Mouse (Mus musculus) forebrain, embryonic 12.5 days (tissue): ENCODE results near the gene Rnf41. TPM values are rescaled to one million over a fixed set of nuclear protein-coding genes. Genes with fewer than 3 reads are reported as not detected.
A peak's percentile ranks its signal among the peaks of the same experiment; 100 is the strongest.

ENCODE experiments used
- microRNA-seq: library from miRNA; unstranded; fragments of <30 nt; microRNA quantifications from one replicate; pipeline ENCODE4, GENCODE M21; 2017
- polyA plus RNA-seq: library from polyadenylated mRNA; unstranded; fragments of >200 nt; fragmentation: Nextera tagmentation; extraction: Ambion mirVana; gene quantifications from 2 replicates; pipeline ENCODE4 v1.2.1, GENCODE M21; 2016

The Rnf41 gene
- polyA plus RNA-seq, 1 experiment from 2014 or later, result 62.0 TPM

Small RNA genes within 50 kb of the gene (microRNA-seq; reads per million reads assigned to microRNA genes)
- gene Gm25361, result not detected
- gene Gm26308, result not detected
- gene Mir6914, result 0.73 reads per million
- 3.4 reads per million, percentile 9 among the genes with 10 or more reads in this experiment for gene Mir6915
- not detected for gene Mir8105

Other genes with a start within 250 kb of the Rnf41 start
- 19.2 and 20.3 TPM in 2 replicates for gene Rbms2, start 231.4 kb upstream of the Rnf41 start, polyA plus RNA-seq
- 0.94 and 1.3 TPM in 2 replicates for gene Gls2, start 217.2 kb upstream of the Rnf41 start, polyA plus RNA-seq
- 21.1 and 21.8 TPM in 2 replicates for gene Spryd4, start 199.8 kb upstream of the Rnf41 start, polyA plus RNA-seq
- 0.18 and 0.42 TPM in 2 replicates for gene Mip, start 185.8 kb upstream of the Rnf41 start, polyA plus RNA-seq
- 74.7 and 77.3 TPM in 2 replicates for gene Timeless, start 179.6 kb upstream of the Rnf41 start, polyA plus RNA-seq
- gene Apon, start 157.6 kb upstream of the Rnf41 start, polyA plus RNA-seq, result 0.54 and 0.87 TPM in 2 replicates
- gene Apof, start 143.0 kb upstream of the Rnf41 start, polyA plus RNA-seq, result not detected in 2 replicates
- 18.5 and 18.7 TPM in 2 replicates for gene Stat2, start 141.1 kb upstream of the Rnf41 start, polyA plus RNA-seq
- gene Il23a, start 112.9 kb upstream of the Rnf41 start, polyA plus RNA-seq, result not detected in 2 replicates
- 40.2 and 42.2 TPM in 2 replicates for gene Pan2, start 108.3 kb upstream of the Rnf41 start, polyA plus RNA-seq
- gene Cnpy2, start 89.2 kb upstream of the Rnf41 start, polyA plus RNA-seq, result 200 and 212 TPM in 2 replicates
- gene Cs, start 73.9 kb upstream of the Rnf41 start, polyA plus RNA-seq, result 221 and 235 TPM in 2 replicates
- gene Coq10a, start 42.7 kb upstream of the Rnf41 start, polyA plus RNA-seq, result 24.2 and 25.5 TPM in 2 replicates
- gene Ankrd52, start 34.5 kb upstream of the Rnf41 start, polyA plus RNA-seq, result 11.3 and 13.9 TPM in 2 replicates
- not detected in 2 replicates for gene Slc39a5, start 10.4 kb upstream of the Rnf41 start, polyA plus RNA-seq
- gene Nabp2, start 165 bp upstream of the Rnf41 start, polyA plus RNA-seq, result 141 and 155 TPM in 2 replicates
- 189 and 210 TPM in 2 replicates for gene Smarcc2, start 47.6 kb downstream of the Rnf41 start, polyA plus RNA-seq
- gene Myl6, start 82.5 kb downstream of the Rnf41 start, polyA plus RNA-seq, result 660 and 684 TPM in 2 replicates
- 2.4 and 2.7 TPM in 2 replicates for gene Myl6b, start 87.0 kb downstream of the Rnf41 start, polyA plus RNA-seq
- 11.2 and 13.8 TPM in 2 replicates for gene Esyt1, start 114.2 kb downstream of the Rnf41 start, polyA plus RNA-seq
- 19.9 and 20.5 TPM in 2 replicates for gene Zc3h10, start 136.1 kb downstream of the Rnf41 start, polyA plus RNA-seq
- 2,598 and 2,922 TPM in 2 replicates for gene Rpl41, start 137.6 kb downstream of the Rnf41 start, polyA plus RNA-seq
- gene Pa2g4, start 154.3 kb downstream of the Rnf41 start, polyA plus RNA-seq, result 196 and 203 TPM in 2 replicates
- 2.0 TPM in 2 replicates for gene Erbb3, start 178.0 kb downstream of the Rnf41 start, polyA plus RNA-seq
- 484 and 501 TPM in 2 replicates for gene Rps26, start 215.1 kb downstream of the Rnf41 start, polyA plus RNA-seq
- 6.8 and 7.7 TPM in 2 replicates for gene Ikzf4, start 234.3 kb downstream of the Rnf41 start, polyA plus RNA-seq